Mouse (Mus musculus): ENCODE measurements around the gene Rptor.

DNA sequence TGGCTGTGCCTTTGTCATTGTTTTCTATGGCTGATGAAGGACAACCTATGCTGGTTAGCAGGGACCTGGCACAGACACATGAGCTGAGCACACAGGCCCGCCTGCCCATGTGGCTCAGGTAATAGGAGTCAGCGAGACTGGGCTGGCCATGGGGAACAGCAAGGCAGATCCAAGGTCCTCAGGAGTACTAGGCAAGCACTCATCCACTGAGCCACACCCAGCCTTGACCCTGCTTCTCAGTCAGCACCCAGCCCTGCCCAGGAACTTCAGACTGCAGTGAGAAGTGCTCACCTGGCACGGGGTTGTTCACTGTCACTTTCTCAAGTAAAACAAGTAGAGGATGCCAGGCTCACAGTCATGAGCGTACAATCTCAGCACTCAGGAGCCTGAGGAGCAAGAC lies 270.9 kb downstream of the Rptor start:
- no peak for TF ChIP-seq CTCF (IDR thresholded peaks at IDR 0.05; ENCODE audit: low read depth)
- no peak for TF ChIP-seq EP300 (IDR thresholded peaks at IDR 0.05; ENCODE audit: low read depth)

All from liver, postnatal 0 days (tissue).